Mouse (Mus musculus): Measurements from ENCODE around the gene Arhgap44. TPM values are rescaled to one million over a fixed set of nuclear protein-coding genes. Genes with fewer than 3 reads are reported as not detected.

The Arhgap44 gene
- polyA plus RNA-seq, 1 experiment, result 7.8 TPM

DNA sequence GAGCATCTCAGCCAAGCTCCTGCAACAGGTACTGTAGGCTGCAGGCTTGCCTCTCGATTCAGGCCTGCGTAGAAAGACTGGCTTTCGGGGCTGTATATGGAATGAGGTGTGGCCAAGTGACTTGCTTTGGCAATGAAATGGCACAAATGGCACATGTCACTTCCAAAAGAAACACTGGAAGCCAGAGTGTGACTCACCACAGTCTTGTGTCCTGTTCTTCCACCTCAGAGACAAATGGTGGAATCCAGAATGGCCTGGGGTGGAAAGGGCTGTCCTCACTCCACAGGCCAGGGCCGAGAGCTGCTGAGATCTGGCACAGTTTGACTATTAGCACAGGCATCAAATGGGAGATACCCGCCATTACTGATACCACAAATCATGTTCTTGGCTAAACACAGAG is 9.8 kb downstream of the Arhgap44 start:
- Histone ChIP-seq H3K79me2 (ENCODE audit: control insufficient read depth, insufficient read depth) (no peaks in the 10 kb centered on the region), H3ac (ENCODE audit: control insufficient read depth, insufficient read length, low read depth) (no peak overlapping the region), H3K27me3 (ENCODE audit: control insufficient read depth, insufficient read depth, insufficient read length) (no peaks in the 10 kb centered on the region), H3K36me3 (ENCODE audit: control insufficient read depth, insufficient read depth) (no peaks in the 10 kb centered on the region), H3K4me3 (ENCODE audit: insufficient read depth, poor library complexity, severe bottlenecking) (no peak overlapping the region), H3K79me3 (ENCODE audit: low read depth) (no peaks in the 10 kb centered on the region)
- TF ChIP-seq CEBPB (IDR thresholded peaks at IDR 0.05; ENCODE audit: low read depth), result no peak
- TF ChIP-seq USF1 (IDR thresholded peaks at IDR 0.05; ENCODE audit: low read depth), result no peak
- no peak for TF ChIP-seq MYOG (IDR thresholded peaks at IDR 0.05; ENCODE audit: control insufficient read depth, extremely low read depth, insufficient read length)
- no peak for TF ChIP-seq FOSL1 (IDR thresholded peaks at IDR 0.05; ENCODE audit: insufficient read depth, low read length, poor library complexity, severe bottlenecking)
- TF ChIP-seq CTCF (IDR thresholded peaks at IDR 0.05; ENCODE audit: control insufficient read depth, insufficient read depth, insufficient read length), result no peak

DNA sequence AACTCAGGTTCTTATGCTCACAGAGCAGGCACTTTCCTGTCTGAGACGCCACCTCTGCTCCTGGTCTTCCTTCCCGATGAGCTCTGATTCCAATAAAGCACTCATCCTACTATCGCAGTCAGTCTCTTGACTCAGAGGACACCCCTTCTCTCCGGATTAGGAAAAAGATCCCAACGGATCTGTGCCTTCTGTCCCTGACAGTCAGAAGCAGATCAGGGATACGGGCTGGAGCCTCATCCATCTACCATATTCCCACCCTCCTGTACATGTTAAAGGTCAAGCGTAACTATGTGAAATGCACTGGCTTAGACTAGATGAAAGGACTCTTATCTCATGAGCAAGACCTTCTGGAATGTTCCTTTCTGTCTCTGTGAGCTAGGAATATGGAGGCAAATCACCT is 14.3 kb downstream of the Arhgap44 start:
- no peaks in the 10 kb centered on the region for H3K36me3 ChIP-seq (ENCODE audit: control insufficient read depth, insufficient read depth)
- H3ac ChIP-seq (ENCODE audit: control insufficient read depth, insufficient read length, low read depth), result no peak overlapping the region
- no peaks in the 10 kb centered on the region for H3K27me3 ChIP-seq (ENCODE audit: control insufficient read depth, insufficient read depth, insufficient read length)
- H3K79me3 ChIP-seq (ENCODE audit: low read depth), result no peaks in the 10 kb centered on the region
- no peak for TF ChIP-seq CEBPB (IDR thresholded peaks at IDR 0.05; ENCODE audit: low read depth)
- TF ChIP-seq MYOD1 (IDR thresholded peaks at IDR 0.05; ENCODE audit: control insufficient read depth, insufficient read length, low read depth), result no peak
- no peak for TF ChIP-seq USF1 (IDR thresholded peaks at IDR 0.05; ENCODE audit: low read depth)
- H3K79me2 ChIP-seq (ENCODE audit: control insufficient read depth, insufficient read depth), result no peaks in the 10 kb centered on the region
- no peak overlapping the region for H3K4me3 ChIP-seq (ENCODE audit: insufficient read depth, poor library complexity, severe bottlenecking)

DNA sequence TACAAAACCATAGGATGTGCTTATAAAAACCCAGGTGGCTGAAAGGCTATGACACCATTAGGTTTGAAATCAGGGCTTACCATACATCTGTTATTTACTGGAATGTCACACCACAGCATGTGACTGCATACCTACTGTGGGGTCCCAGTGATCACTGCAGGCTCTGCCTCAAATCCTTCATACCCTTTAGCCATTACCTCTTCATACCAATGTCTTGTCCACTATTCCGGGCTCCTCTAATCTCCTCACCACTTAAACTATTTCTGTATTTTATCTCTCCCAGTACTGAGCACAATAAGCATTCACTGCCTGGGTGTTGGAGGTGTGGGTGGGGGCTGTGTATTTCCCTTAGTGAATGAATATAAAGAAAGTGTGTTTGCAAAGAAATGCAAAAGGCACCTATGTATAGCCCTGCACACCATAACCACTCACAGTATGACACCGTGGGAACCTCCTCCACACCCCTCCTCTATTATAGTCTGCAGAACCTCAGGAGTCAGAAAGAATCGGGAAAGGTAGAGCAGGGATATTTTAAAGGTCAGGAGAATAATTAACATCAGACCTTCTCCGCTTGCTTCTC is 19.8 kb downstream of the Arhgap44 start:
- Histone ChIP-seq H3ac (ENCODE audit: control insufficient read depth, insufficient read length, low read depth) (no peak overlapping the region), H3K79me3 (ENCODE audit: low read depth) (no peaks in the 10 kb centered on the region), H3K27me3 (ENCODE audit: control insufficient read depth, insufficient read depth, insufficient read length) (no peaks in the 10 kb centered on the region), H3K4me3 (ENCODE audit: insufficient read depth, poor library complexity, severe bottlenecking) (no peak overlapping the region), H3K36me3 (ENCODE audit: control insufficient read depth, insufficient read depth) (no peaks in the 10 kb centered on the region), H3K79me2 (ENCODE audit: control insufficient read depth, insufficient read depth) (no peaks in the 10 kb centered on the region)
- TF ChIP-seq CTCF (IDR thresholded peaks at IDR 0.05; ENCODE audit: control insufficient read depth, insufficient read depth, insufficient read length) (no peak), MYOD1 (IDR thresholded peaks at IDR 0.05; ENCODE audit: control insufficient read depth, insufficient read length, low read depth) (no peak), MAX (IDR thresholded peaks at IDR 0.05) (no peak), CEBPB (IDR thresholded peaks at IDR 0.05; ENCODE audit: low read depth) (no peak), MYOG (IDR thresholded peaks at IDR 0.05; ENCODE audit: control insufficient read depth, extremely low read depth, insufficient read length) (no peak), USF1 (IDR thresholded peaks at IDR 0.05; ENCODE audit: low read depth) (no peak), FOSL1 (IDR thresholded peaks at IDR 0.05; ENCODE audit: insufficient read depth, low read length, poor library complexity, severe bottlenecking) (no peak)

DNA sequence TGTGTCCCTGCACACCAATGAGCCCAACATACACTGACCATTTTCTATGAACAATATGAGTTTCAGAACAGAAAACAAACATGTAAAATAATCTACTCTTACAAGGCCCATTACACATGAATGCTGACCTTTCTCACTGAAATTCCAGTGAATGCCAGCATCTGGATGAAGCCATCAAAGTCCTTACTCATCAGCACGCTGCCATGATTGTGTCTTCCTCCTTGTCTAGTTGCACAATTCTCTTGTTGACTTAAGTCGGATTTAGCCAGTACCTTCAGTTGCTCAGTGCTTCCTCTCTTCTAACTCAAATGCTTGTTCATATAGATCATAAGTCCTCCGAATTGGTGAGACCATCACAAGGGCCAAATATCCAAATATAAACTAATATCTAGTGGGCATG is 23.7 kb downstream of the Arhgap44 start:
- H3K4me3 ChIP-seq (ENCODE audit: insufficient read depth, poor library complexity, severe bottlenecking), result no peak overlapping the region
- TF ChIP-seq MAX (IDR thresholded peaks at IDR 0.05), result peak; percentile 27
- peak; percentile 18 for TF ChIP-seq MYOD1 (IDR thresholded peaks at IDR 0.05; ENCODE audit: control insufficient read depth, insufficient read length, low read depth)
- no peak for TF ChIP-seq USF1 (IDR thresholded peaks at IDR 0.05; ENCODE audit: low read depth)
- TF ChIP-seq FOSL1 (IDR thresholded peaks at IDR 0.05; ENCODE audit: insufficient read depth, low read length, poor library complexity, severe bottlenecking), result no peak
- TF ChIP-seq CEBPB (IDR thresholded peaks at IDR 0.05; ENCODE audit: low read depth), result peak; percentile 82
- no peak for TF ChIP-seq CTCF (IDR thresholded peaks at IDR 0.05; ENCODE audit: control insufficient read depth, insufficient read depth, insufficient read length)
- no peaks in the 10 kb centered on the region for H3K79me3 ChIP-seq (ENCODE audit: low read depth)
- H3K79me2 ChIP-seq (ENCODE audit: control insufficient read depth, insufficient read depth), result no peaks in the 10 kb centered on the region
- no peaks in the 10 kb centered on the region for H3K27me3 ChIP-seq (ENCODE audit: control insufficient read depth, insufficient read depth, insufficient read length)
- H3K36me3 ChIP-seq (ENCODE audit: control insufficient read depth, insufficient read depth), result no peaks in the 10 kb centered on the region
- no peak overlapping the region for H3ac ChIP-seq (ENCODE audit: control insufficient read depth, insufficient read length, low read depth)

DNA sequence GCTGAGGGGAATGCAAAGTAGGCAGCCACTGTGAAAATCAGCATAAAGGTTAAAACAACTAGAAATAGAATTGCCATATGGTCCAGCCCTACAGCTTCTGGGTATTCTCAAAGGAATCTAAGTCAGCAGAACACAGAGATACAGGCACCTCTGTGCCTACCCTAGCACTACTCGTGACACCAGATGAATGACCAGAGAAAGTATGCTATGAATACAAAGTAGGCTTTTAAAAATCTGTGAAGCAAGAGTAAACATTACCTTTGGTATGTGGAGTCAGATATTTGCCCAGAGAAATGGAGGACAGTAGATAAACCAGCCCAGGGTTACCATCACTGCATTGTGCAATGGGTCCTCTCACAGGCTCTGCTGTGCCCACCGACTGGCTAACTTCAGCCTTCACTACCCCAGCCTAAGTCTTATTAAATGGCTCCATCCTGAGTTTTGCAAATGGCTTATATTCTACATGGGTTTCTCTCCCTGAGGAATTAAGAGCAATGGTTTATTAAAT is 25.6 kb downstream of the Arhgap44 start:
- Histone ChIP-seq H3K79me2 (ENCODE audit: control insufficient read depth, insufficient read depth) (no peaks in the 10 kb centered on the region), H3K36me3 (ENCODE audit: control insufficient read depth, insufficient read depth) (no peaks in the 10 kb centered on the region), H3K4me3 (ENCODE audit: insufficient read depth, poor library complexity, severe bottlenecking) (no peak overlapping the region), H3ac (ENCODE audit: control insufficient read depth, insufficient read length, low read depth) (no peak overlapping the region), H3K79me3 (ENCODE audit: low read depth) (no peaks in the 10 kb centered on the region), H3K27me3 (ENCODE audit: control insufficient read depth, insufficient read depth, insufficient read length) (no peaks in the 10 kb centered on the region)
- TF ChIP-seq CEBPB (IDR thresholded peaks at IDR 0.05; ENCODE audit: low read depth), result no peak
- no peak for TF ChIP-seq USF1 (IDR thresholded peaks at IDR 0.05; ENCODE audit: low read depth)
- TF ChIP-seq MYOG (IDR thresholded peaks at IDR 0.05; ENCODE audit: control insufficient read depth, extremely low read depth, insufficient read length), result no peak
- no peak for TF ChIP-seq CTCF (IDR thresholded peaks at IDR 0.05; ENCODE audit: control insufficient read depth, insufficient read depth, insufficient read length)
- TF ChIP-seq MAX (IDR thresholded peaks at IDR 0.05), result no peak
- no peak for TF ChIP-seq MYOD1 (IDR thresholded peaks at IDR 0.05; ENCODE audit: control insufficient read depth, insufficient read length, low read depth)
- no peak for TF ChIP-seq FOSL1 (IDR thresholded peaks at IDR 0.05; ENCODE audit: insufficient read depth, low read length, poor library complexity, severe bottlenecking)

DNA sequence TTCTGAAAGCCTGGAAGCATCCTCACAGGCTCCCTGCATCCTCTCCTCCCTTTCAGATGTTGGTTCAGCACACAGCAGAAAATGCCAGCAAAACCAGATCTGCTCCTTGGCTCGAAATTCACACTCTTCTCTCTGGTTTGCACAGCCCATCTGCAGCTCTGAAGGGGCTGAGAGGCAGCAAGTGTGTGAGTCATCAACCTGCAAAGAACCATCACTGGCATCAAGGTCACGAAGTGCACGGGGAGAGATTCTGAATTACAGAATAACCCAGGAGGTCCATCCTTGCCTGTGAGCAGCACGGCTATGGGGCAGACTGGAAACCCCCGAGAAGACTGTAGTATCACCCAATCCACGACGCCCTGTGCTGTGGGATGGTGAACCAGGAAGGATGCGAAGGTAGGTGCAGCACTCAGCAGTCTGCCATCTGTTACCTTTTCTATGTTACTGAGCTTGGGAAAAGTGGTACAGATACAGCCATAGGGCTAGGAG is 27.5 kb downstream of the Arhgap44 start:
- Histone ChIP-seq H3K79me3 (ENCODE audit: low read depth) (no peaks in the 10 kb centered on the region), H3K79me2 (ENCODE audit: control insufficient read depth, insufficient read depth) (no peaks in the 10 kb centered on the region)
- TF ChIP-seq CEBPB (IDR thresholded peaks at IDR 0.05; ENCODE audit: low read depth) (no peak), MYOD1 (IDR thresholded peaks at IDR 0.05; ENCODE audit: control insufficient read depth, insufficient read length, low read depth) (no peak), USF1 (IDR thresholded peaks at IDR 0.05; ENCODE audit: low read depth) (no peak), MAX (IDR thresholded peaks at IDR 0.05) (no peak), MYOG (IDR thresholded peaks at IDR 0.05; ENCODE audit: control insufficient read depth, extremely low read depth, insufficient read length) (no peak), FOSL1 (IDR thresholded peaks at IDR 0.05; ENCODE audit: insufficient read depth, low read length, poor library complexity, severe bottlenecking) (no peak), CTCF (IDR thresholded peaks at IDR 0.05; ENCODE audit: control insufficient read depth, insufficient read depth, insufficient read length) (no peak)

More for the DNA sequence above, 27.5 kb downstream of the Arhgap44 start:
- H3K36me3 ChIP-seq (ENCODE audit: control insufficient read depth, insufficient read depth), result no peaks in the 10 kb centered on the region
- no peaks in the 10 kb centered on the region for H3K27me3 ChIP-seq (ENCODE audit: control insufficient read depth, insufficient read depth, insufficient read length)
- no peak overlapping the region for H3ac ChIP-seq (ENCODE audit: control insufficient read depth, insufficient read length, low read depth)
- no peak overlapping the region for H3K4me3 ChIP-seq (ENCODE audit: insufficient read depth, poor library complexity, severe bottlenecking)
